Mouse (Mus musculus) macrophage (primary cell): ENCODE results near the gene Wrnip1. TPM values are rescaled to one million over a fixed set of nuclear protein-coding genes. Genes with fewer than 3 reads are reported as not detected.
A peak's percentile ranks its signal among the peaks of the same experiment; 100 is the strongest.

ENCODE experiments used
- H3K27ac ChIP-seq: fragments of 350-480 bp; formaldehyde crosslinking; 2 replicates; pipeline ENCODE4 v1.9.0; 2021
- H3K36me3 ChIP-seq: fragments of 350-480 bp; formaldehyde crosslinking; 2 replicates; pipeline ENCODE4 v1.9.0; 2021; ENCODE audit errors: inconsistent target
- H3K4me3 ChIP-seq: fragments of 350-480 bp; formaldehyde crosslinking; 2 replicates; pipeline ENCODE4 v1.9.0; 2021; ENCODE audit errors: inconsistent target
- H3K79me2 ChIP-seq: fragments of 350-480 bp; formaldehyde crosslinking; 2 replicates; pipeline ENCODE4 v1.9.0; 2021; ENCODE audit errors: inconsistent target
- WGBS: methylation state at CpG from one replicate; pipeline ENCODE4 v1.1.7; 2026; ENCODE audit warnings: inconsistent platforms; ENCODE audit not compliant: missing documents; 5-methylcytosine and 5-hydroxymethylcytosine counted together
- polyA plus RNA-seq: library from polyadenylated mRNA; stranded (reverse); fragments of 250-400 nt; gene quantifications from 3 replicates; pipeline ENCODE4 v1.2.4, GENCODE M21; 2018; ENCODE audit warnings: inconsistent platforms

Wrnip1 gene
- polyA plus RNA-seq, 1 experiment from 2014 or later: 7.1 TPM

GRCm38 (mm10) chr13:32794619-32795018 is 7.2 kb upstream of the Wrnip1 start:
- 78% methylated on average over 2 of the region's 2 CpGs for WGBS
- no peak overlapping the region for H3K27ac ChIP-seq
- no peaks in the 10 kb centered on the region for H3K79me2 ChIP-seq
- H3K4me3 ChIP-seq: no peak overlapping the region
- no peaks in the 10 kb centered on the region for H3K36me3 ChIP-seq

- no peak overlapping the region for H3K4me3 ChIP-seq
- no peaks in the 10 kb centered on the region for H3K36me3 ChIP-seq
- 91% methylated on average over 5 of the region's 5 CpGs for WGBS
- no peak overlapping the region for H3K27ac ChIP-seq
- no peaks in the 10 kb centered on the region for H3K79me2 ChIP-seq
Observed at GRCm38 (mm10) chr13:32795166-32795565, 6.7 kb upstream of the Wrnip1 start.

GRCm38 (mm10) chr13:32797085-32797484 is 4.8 kb upstream of the Wrnip1 start:
- 100% methylated on average over 1 of the region's 1 CpGs for WGBS
- Histone ChIP-seq H3K27ac (no peak overlapping the region), H3K36me3 (no peaks in the 10 kb centered on the region), H3K79me2 (no peaks in the 10 kb centered on the region), H3K4me3 (no peak overlapping the region)

- H3K79me2 ChIP-seq: no peaks in the 10 kb centered on the region; the same call in 1 of the 2 replicates
- no peaks in the 10 kb centered on the region for H3K36me3 ChIP-seq
- H3K4me3 ChIP-seq: no peak overlapping the region
- no peak overlapping the region for H3K27ac ChIP-seq
- 76% methylated on average over 2 of the region's 2 CpGs for WGBS
Observed at GRCm38 (mm10) chr13:32799131-32799530, 2.7 kb upstream of the Wrnip1 start.

DNA sequence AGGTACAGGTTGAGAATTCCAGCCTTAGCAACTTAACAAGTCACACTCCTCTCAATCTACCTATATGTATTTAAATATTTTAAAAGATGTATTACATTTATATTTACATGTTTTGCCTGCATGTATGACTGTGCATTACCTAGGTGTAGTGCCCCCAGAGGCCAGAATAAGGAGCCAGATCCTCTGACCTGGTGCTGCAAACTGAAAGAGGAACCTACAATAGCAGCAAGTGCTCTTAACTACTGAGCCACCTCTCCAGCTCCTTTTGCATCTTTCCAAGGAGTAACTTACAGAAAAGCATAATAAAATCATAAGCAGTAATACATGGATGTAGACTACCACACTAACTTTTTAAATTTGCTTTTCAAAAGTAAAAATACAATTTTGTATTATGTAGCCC is 979 bp upstream of the Wrnip1 start:
- Histone ChIP-seq H3K79me2 (no peaks in the 10 kb centered on the region; the same call in 1 of the 2 replicates), H3K36me3 (0 out of 2 replicates have a peak, but pooled peaks cover 3% of the 10 kb centered on the region), H3K27ac (no peak overlapping the region), H3K4me3 (no peak overlapping the region)

GRCm38 (mm10) chr13:32802259-32803081 is 632 bp downstream of the Wrnip1 start, which contains the start of gene D930007J09Rik:
D930007J09Rik (minus strand) TSS chr13:32802849.
- Histone ChIP-seq H3K79me2 (no peaks in the 10 kb centered on the region; the same call in 1 of the 2 replicates), H3K36me3 (peaks cover 17% of the 10 kb centered on the region), H3K27ac (no peak within 1 kb of the TSS), H3K4me3 (peak within 1 kb of the TSS; percentile 26)
- 1% methylated on average over 94 of the region's 95 CpGs for WGBS

GRCm38 (mm10) chr13:32803701-32804345 is 2.0 kb downstream of the Wrnip1 start:
- no peaks in the 10 kb centered on the region; the same call in 1 of the 2 replicates for H3K79me2 ChIP-seq
- H3K36me3 ChIP-seq: peaks cover 20% of the 10 kb centered on the region
- H3K27ac ChIP-seq: no peak overlapping the region
- 86% methylated on average over 4 of the region's 4 CpGs for WGBS
- no peak overlapping the region for H3K4me3 ChIP-seq

DNA sequence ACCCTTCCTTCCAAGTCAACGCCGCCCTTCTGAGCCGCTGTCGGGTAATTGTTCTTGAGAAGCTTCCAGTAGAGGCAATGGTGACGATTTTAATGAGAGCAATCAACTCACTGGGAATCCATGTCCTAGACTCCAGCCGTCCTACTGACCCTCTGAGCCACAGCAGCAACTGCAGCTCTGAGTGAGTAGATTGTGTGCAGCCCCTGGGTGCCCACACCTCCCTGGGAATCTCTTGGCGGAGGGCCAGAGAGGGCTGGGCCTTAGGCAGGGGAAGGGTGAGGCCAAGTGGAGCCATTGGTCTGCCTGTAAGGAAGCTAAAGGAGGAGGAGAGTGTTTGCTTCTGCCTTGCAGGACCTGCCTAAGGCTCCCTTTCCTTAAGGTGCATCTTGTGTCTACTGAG is 5.0 kb downstream of the Wrnip1 start:
- H3K36me3 ChIP-seq: peaks cover 23% of the 10 kb centered on the region
- WGBS: 96% methylated on average over 4 of the region's 7 CpGs
- H3K79me2 ChIP-seq: no peaks in the 10 kb centered on the region; the same call in 1 of the 2 replicates

DNA sequence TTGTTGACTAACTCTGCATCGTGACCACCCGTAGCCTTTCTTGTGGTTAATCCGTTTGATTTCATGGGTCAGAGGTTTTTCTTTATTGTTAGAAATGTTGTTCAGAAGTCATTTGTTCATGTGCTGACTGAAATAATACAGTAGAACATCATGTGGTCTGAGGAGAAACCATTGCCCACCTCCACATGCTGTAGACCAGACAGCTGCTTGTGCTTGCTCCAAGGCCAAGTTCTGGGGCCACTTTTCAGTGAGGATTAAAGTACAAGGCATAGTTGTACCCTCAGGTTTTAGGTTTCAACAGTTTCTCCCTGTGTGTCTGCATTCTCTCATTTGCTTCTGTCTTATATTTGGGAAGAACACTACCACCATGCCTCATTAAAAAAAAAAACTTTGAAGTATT is 5.8 kb downstream of the Wrnip1 start:
- H3K79me2 ChIP-seq: no peaks in the 10 kb centered on the region; the same call in 1 of the 2 replicates
- 95% methylated on average over 3 of the region's 3 CpGs for WGBS
- peaks cover 23% of the 10 kb centered on the region for H3K36me3 ChIP-seq
- no peak overlapping the region for H3K27ac ChIP-seq
- H3K4me3 ChIP-seq: no peak overlapping the region

More for the DNA sequence above, 5.0 kb downstream of the Wrnip1 start:
- Histone ChIP-seq H3K4me3 (no peak overlapping the region), H3K27ac (no peak overlapping the region)

GRCm38 (mm10) chr13:32819241-32819640 is 17.4 kb downstream of the Wrnip1 start:
- no peak overlapping the region for H3K27ac ChIP-seq
- H3K36me3 ChIP-seq: peaks cover 35% of the 10 kb centered on the region; the same call in 1 of the 2 replicates
- WGBS: 100% methylated on average over 3 of the region's 3 CpGs
- no peaks in the 10 kb centered on the region for H3K79me2 ChIP-seq
- no peak overlapping the region for H3K4me3 ChIP-seq

GRCm38 (mm10) chr13:32819926-32820325 is 18.1 kb downstream of the Wrnip1 start:
- no peak overlapping the region for H3K27ac ChIP-seq
- peaks cover 32% of the 10 kb centered on the region; the same call in 1 of the 2 replicates for H3K36me3 ChIP-seq
- whole genome bisulfite sequencing: 94% methylated on average over 5 of the region's 5 CpGs
- H3K4me3 ChIP-seq: no peak overlapping the region
- H3K79me2 ChIP-seq: no peaks in the 10 kb centered on the region

- Histone ChIP-seq H3K79me2 (no peaks in the 10 kb centered on the region), H3K4me3 (no peak overlapping the region), H3K27ac (no peak overlapping the region), H3K36me3 (peaks cover 25% of the 10 kb centered on the region; the same call in 1 of the 2 replicates)
- WGBS: 94% methylated on average over 4 of the region's 4 CpGs
Observed at GRCm38 (mm10) chr13:32821671-32822070, 19.8 kb downstream of the Wrnip1 start.

DNA sequence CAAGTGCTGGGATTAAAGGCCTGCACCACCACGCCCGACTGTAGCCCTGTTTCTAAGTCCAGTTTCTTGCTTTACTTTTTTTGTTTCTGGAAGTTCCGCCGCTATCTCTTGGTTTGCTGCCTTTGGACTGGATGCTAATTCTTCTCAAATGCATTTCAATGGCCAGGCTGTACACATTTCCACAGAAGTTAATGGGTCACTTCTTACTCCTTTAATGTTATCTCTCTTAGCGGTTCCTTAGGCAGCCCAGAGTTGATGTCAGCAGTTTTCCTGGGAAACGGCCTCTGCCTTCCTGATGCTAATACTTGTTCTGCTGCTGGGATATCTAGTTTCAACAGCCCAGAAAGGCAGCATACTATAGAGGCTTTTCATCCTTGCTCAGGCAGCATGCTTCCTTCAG is 21.3 kb downstream of the Wrnip1 start:
- no peak overlapping the region for H3K27ac ChIP-seq
- no peaks in the 10 kb centered on the region for H3K79me2 ChIP-seq
- 96% methylated on average over 6 of the region's 6 CpGs for WGBS
- no peak overlapping the region for H3K4me3 ChIP-seq
- peaks cover 17% of the 10 kb centered on the region; the same call in 1 of the 2 replicates for H3K36me3 ChIP-seq

DNA sequence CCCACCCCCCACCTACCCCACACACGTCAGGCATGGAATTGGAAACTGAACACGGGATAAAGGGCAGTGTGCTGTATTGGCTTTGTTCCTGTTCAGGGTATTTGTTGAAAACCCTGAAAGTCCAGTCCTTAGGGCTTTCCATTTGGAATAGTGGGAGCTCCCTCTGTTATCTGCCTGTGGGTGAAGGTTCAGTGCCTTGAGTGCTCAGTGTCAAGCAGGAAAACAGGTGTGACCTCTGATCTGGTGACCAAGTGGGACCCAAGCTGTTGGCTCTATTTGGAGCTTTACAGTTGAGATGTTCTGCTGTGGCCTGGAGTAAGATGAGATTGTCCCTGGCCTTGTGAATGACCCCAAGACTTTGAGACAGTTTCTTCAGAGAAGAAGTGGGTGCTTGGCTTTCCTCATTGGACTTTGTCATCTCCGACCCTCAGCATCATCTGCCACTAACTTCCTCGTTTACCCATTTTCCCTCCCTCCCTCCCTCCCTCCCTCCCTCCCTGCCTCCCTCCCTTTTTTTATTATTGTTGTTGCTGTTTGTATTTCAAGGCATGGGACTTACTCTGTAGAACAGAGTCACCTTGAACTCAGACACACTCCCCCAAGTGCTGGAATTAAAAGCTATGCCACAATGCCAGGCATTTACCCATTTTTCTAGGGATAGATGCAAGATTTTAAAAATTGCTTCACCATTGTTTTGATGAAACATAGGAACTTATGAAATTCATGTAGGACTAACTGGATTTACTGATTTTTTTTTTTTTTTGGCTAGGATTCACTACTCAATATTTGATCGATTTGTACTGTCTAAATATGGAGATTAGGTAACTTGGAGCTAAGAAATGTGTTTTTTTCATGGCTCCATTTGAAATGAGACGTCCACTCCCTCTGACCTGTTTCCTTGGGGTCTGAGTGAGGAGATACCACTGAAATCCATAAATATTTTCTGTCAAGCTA is 22.8 kb downstream of the Wrnip1 start:
- Histone ChIP-seq H3K27ac (no peak overlapping the region), H3K4me3 (no peak overlapping the region), H3K79me2 (no peaks in the 10 kb centered on the region), H3K36me3 (peaks cover 13% of the 10 kb centered on the region; the same call in 1 of the 2 replicates)
- 90% methylated on average over 4 of the region's 6 CpGs for WGBS
